Mouse (Mus musculus) lung, embryonic 14.5 days (tissue): ENCODE data around the gene Pigu. TPM values are rescaled to one million over a fixed set of nuclear protein-coding genes. Genes with fewer than 3 reads are reported as not detected.

ENCODE experiments used
- ATAC-seq: fragments of 200-750 bp; cut with Nextera tagmentation; 2 replicates; pipeline ENCODE4 v1.8.0; 2017; ENCODE audit warnings: mild to moderate bottlenecking, moderate TSS enrichment, moderate library complexity; ENCODE audit not compliant: insufficient read depth
- DNase-seq: peaks from one replicate; pipeline ENCODE4 v3.0.0-alpha.2; 2015
- H3K27ac ChIP-seq: fragments of 300-500 bp; sonication (generic); 2 replicates; pipeline ENCODE4 v1.5.1; 2014; ENCODE audit warnings: low read depth, mild to moderate bottlenecking, moderate library complexity
- H3K27me3 ChIP-seq: fragments of 300-500 bp; sonication (generic); 2 replicates; pipeline ENCODE4 v1.6.1; 2014; ENCODE audit warnings: low read length, control low read depth; ENCODE audit not compliant: insufficient read depth
- H3K36me3 ChIP-seq: fragments of 300-500 bp; sonication (generic); 2 replicates; pipeline ENCODE4 v1.6.1; 2014; ENCODE audit warnings: control low read depth; ENCODE audit not compliant: insufficient read depth
- H3K4me1 ChIP-seq: fragments of 300-500 bp; sonication (generic); 2 replicates; pipeline ENCODE4 v1.6.1; 2014; ENCODE audit warnings: antibody characterized with exemption, control low read depth; ENCODE audit not compliant: insufficient read depth
- H3K4me2 ChIP-seq: fragments of 300-500 bp; sonication (generic); 2 replicates; pipeline ENCODE4 v1.6.1; 2014; ENCODE audit warnings: mild to moderate bottlenecking
- H3K4me3 ChIP-seq: fragments of 300-500 bp; sonication (generic); 2 replicates; pipeline ENCODE4 v1.5.1; 2014; ENCODE audit warnings: low read depth, low read length
- H3K9ac ChIP-seq: fragments of 300-500 bp; sonication (generic); 2 replicates; pipeline ENCODE4 v1.6.1; 2014
- H3K9me3 ChIP-seq: fragments of 300-500 bp; sonication (generic); 2 replicates; pipeline ENCODE4 v1.6.1; 2016; ENCODE audit warnings: low read depth, low read length, control low read depth
- CTCF ChIP-seq: IDR thresholded peaks from 2 replicates; pipeline ENCODE4 v1.5.1; 2016; ENCODE audit warnings: antibody characterized with exemption, low read depth
- WGBS: fragments of 180-500 bp; shearing (Covaris S2); extraction: QIAGEN DNeasy Blood & Tissue Kit; methylation state at CpG from one replicate; pipeline ENCODE4 v1.1.7; 2014; 5-methylcytosine and 5-hydroxymethylcytosine counted together
- polyA plus RNA-seq: library from polyadenylated mRNA; unstranded; fragments of >200 nt; fragmentation: Nextera tagmentation; extraction: Ambion mirVana; gene quantifications from 2 replicates; pipeline ENCODE4 v1.2.1, GENCODE M21; 2014

The Pigu gene
- polyA plus RNA-seq, 1 experiment from 2014 or later: 54.0 TPM

DNA sequence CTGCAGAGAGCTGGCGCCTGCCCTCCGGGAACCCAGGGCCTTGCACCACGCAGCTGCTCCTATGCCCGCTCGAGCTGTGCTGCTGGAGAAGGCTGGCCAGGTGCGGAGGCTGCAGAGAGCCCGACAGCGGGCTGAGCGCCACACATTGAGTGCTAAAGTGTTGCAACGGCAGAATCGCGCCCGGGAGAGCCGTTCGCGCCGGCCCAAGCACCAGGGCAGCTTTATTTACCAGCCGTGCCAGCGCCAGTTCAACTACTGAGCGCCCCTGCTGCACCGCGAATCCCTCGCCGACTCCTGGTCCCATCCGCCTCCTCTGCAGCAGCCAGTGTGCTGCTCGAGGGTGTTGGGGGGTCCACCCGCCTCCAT is 29.3 kb upstream of the Pigu start:
- H3K4me1 ChIP-seq: 0 out of 2 replicates have a peak, but pooled peaks cover 4% of the 10 kb centered on the region
- DNase-seq (no peak), ATAC-seq (no peak)
- no peaks in the 10 kb centered on the region for H3K9me3 ChIP-seq
- no peak overlapping the region for H3K27ac ChIP-seq
- H3K4me2 ChIP-seq: no peak overlapping the region
- H3K36me3 ChIP-seq: peaks cover 25% of the 10 kb centered on the region
- H3K4me3 ChIP-seq: no peak overlapping the region
- H3K9ac ChIP-seq: no peak overlapping the region
- WGBS: 18% methylated on average over 27 of the region's 27 CpGs
- H3K27me3 ChIP-seq: no peaks in the 10 kb centered on the region
- no peak for TF ChIP-seq CTCF

- Histone ChIP-seq H3K4me3 (no peak overlapping the region), H3K36me3 (peaks cover 21% of the 10 kb centered on the region), H3K9ac (no peak overlapping the region), H3K4me2 (no peak overlapping the region), H3K27ac (no peak overlapping the region), H3K9me3 (no peaks in the 10 kb centered on the region), H3K27me3 (no peaks in the 10 kb centered on the region), H3K4me1 (0 out of 2 replicates have a peak, but pooled peaks cover 4% of the 10 kb centered on the region)
- TF ChIP-seq CTCF: no peak
- WGBS: 59% methylated on average over 18 of the region's 18 CpGs
- DNase-seq (no peak), ATAC-seq (no peak)
These were observed 28.7 kb upstream of the Pigu start for GRCm38 (mm10) chr2:155385731-155386533.

DNA sequence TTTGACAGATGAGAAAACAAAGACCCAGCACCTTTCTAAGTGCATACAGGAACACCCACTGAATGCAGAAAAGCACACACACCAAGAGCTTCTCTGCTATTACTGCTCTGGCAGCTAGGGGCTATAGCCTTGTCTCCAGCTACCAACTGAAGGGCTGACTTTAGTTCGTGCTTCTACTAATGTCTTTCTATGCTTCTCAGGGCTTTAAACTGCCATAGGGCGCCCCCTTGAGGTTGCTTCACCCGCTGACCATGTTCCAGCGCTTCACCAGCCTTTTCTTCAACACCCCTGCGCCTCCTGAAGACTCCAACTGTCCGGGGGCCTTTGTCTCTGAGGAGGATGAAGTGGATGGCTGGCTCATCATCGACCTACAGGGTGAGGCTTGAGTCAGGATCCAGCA is 27.9 kb upstream of the Pigu start:
- H3K9ac ChIP-seq: no peak overlapping the region
- peaks cover 13% of the 10 kb centered on the region for H3K36me3 ChIP-seq
- no peak overlapping the region for H3K27ac ChIP-seq
- H3K4me1 ChIP-seq: 0 out of 2 replicates have a peak, but pooled peaks cover 4% of the 10 kb centered on the region
- ATAC-seq (0 out of 2 replicates have a peak, but pooled peaks have one; percentile 11), DNase-seq (peak; percentile 91)
- 31% methylated on average over 7 of the region's 7 CpGs for WGBS
- TF ChIP-seq CTCF: peak; percentile 78
- H3K4me3 ChIP-seq: no peak overlapping the region
- H3K9me3 ChIP-seq: no peaks in the 10 kb centered on the region
- H3K4me2 ChIP-seq: no peak overlapping the region
- H3K27me3 ChIP-seq: no peaks in the 10 kb centered on the region

GRCm38 (mm10) chr2:155382791-155383438 is 25.7 kb upstream of the Pigu start:
- Histone ChIP-seq H3K9ac (no peak overlapping the region), H3K36me3 (no peaks in the 10 kb centered on the region), H3K4me3 (peak overlapping the region; percentile 85; the same call in 1 of the 2 replicates), H3K4me1 (0 out of 2 replicates have a peak, but pooled peaks cover 4% of the 10 kb centered on the region), H3K27me3 (no peaks in the 10 kb centered on the region), H3K9me3 (no peaks in the 10 kb centered on the region), H3K27ac (peak overlapping the region; percentile 98; the same call in 1 of the 2 replicates), H3K4me2 (peak overlapping the region; percentile 87)
- DNase-seq: peak; percentile 65
- TF ChIP-seq CTCF: no peak
- no peak for ATAC-seq
- WGBS: 73% methylated on average over 2 of the region's 2 CpGs

GRCm38 (mm10) chr2:155382332-155382700 is 25.1 kb upstream of the Pigu start:
- 20% methylated on average over 6 of the region's 6 CpGs for WGBS

DNA sequence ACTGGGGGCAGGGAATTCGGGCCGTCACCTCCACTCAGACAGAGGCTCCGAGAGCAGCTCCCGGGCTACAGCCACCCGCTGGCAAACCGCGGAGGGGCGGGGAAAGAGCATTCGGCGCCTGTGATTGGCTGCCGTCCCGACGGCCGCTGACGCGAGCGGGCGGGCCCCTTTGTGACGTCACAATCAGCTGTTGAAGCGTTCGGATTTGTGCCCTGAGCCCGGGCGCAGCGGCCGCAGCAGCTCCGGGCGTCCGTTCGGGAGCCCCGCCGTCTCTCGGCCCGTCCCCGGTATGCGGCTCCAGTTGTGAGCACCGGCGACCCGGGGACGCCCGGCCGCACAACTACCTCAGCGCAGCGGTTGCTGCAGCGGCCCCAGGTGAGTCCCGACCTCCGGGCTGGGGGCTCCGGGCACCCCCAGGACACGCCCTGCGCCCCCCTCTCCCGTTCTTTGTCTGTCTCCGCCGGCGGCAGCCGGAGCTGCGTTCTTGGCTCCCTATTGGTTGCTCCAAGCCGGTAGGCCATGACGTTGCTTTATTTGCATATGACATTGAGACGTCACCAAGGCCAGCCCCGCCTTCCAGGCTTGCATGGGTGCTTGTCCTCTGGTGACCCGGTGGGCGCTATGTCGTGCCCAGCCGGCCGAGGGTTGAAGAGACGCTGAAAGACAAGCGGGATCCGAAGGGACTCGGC is 24.6 kb upstream of the Pigu start:
- Histone ChIP-seq H3K4me3 (peak overlapping the region; percentile 85), H3K9me3 (no peaks in the 10 kb centered on the region), H3K4me1 (0 out of 2 replicates have a peak, but pooled peaks cover 4% of the 10 kb centered on the region), H3K4me2 (peak overlapping the region; percentile 87), H3K27me3 (no peaks in the 10 kb centered on the region), H3K9ac (peak overlapping the region; percentile 93), H3K27ac (peak overlapping the region; percentile 98), H3K36me3 (no peaks in the 10 kb centered on the region)
- TF ChIP-seq CTCF: no peak
- DNase-seq (peak; percentile 98), ATAC-seq (peak; percentile 92)
- WGBS: under 1% methylated on average over 68 of the region's 68 CpGs

More at GRCm38 (mm10) chr2:155382332-155382700, 25.1 kb upstream of the Pigu start:
- DNase-seq (no peak), ATAC-seq (peak; percentile 21)
- TF ChIP-seq CTCF: no peak
- Histone ChIP-seq H3K36me3 (no peaks in the 10 kb centered on the region), H3K4me2 (peak overlapping the region; percentile 87), H3K4me1 (0 out of 2 replicates have a peak, but pooled peaks cover 4% of the 10 kb centered on the region), H3K9me3 (no peaks in the 10 kb centered on the region), H3K27ac (peak overlapping the region; percentile 98), H3K9ac (peak overlapping the region; percentile 93), H3K4me3 (peak overlapping the region; percentile 85), H3K27me3 (no peaks in the 10 kb centered on the region)
